Mouse (Mus musculus) thymus, adult 2 months (tissue): ENCODE measurements around the gene Leng1. TPM values are rescaled to one million over a fixed set of nuclear protein-coding genes. Genes with fewer than 3 reads are reported as not detected.

ENCODE experiments used
- DNase-seq: peaks from one replicate; pipeline ENCODE4 v3.0.0; 2021
- H3K27ac ChIP-seq: fragments of 200-500 bp; 2 replicates; pipeline ENCODE4 v1.5.1; 2012; ENCODE audit warnings: low read length, control low read depth; ENCODE audit not compliant: control insufficient read depth, insufficient read depth
- H3K27me3 ChIP-seq: fragments of 200-500 bp; 2 replicates; pipeline ENCODE4 v1.6.1; 2012; ENCODE audit warnings: mild to moderate bottlenecking, low read length, moderate library complexity, mixed read lengths; ENCODE audit not compliant: control insufficient read depth, insufficient read depth
- H3K36me3 ChIP-seq: fragments of 200-500 bp; 2 replicates; pipeline ENCODE4 v1.6.1; 2012; ENCODE audit warnings: mild to moderate bottlenecking, low read length, moderate library complexity; ENCODE audit not compliant: control insufficient read depth, insufficient read depth
- H3K4me1 ChIP-seq: fragments of 200-500 bp; replicated peaks from 2 replicates; pipeline ENCODE4 v1.6.1; 2012; ENCODE audit warnings: low read length; ENCODE audit not compliant: control insufficient read depth, insufficient read depth
- H3K4me3 ChIP-seq: fragments of 200-500 bp; 2 replicates; pipeline ENCODE4 v1.5.1; 2012; ENCODE audit warnings: mild to moderate bottlenecking, low read length, control low read depth, moderate library complexity; ENCODE audit not compliant: control insufficient read depth, insufficient read depth
- CTCF ChIP-seq: fragments of 200-500 bp; IDR thresholded peaks from 2 replicates; pipeline ENCODE4 v1.5.1; 2012; ENCODE audit warnings: mild to moderate bottlenecking, control low read depth, low read length, moderate library complexity, borderline replicate concordance; ENCODE audit not compliant: control insufficient read depth, poor library complexity, insufficient read depth; ENCODE audit errors: extremely low read depth
- POLR2A ChIP-seq: fragments of 200-500 bp; IDR thresholded peaks from 2 replicates; pipeline ENCODE4 v1.6.1; 2012; ENCODE audit warnings: mild to moderate bottlenecking, low read length, control low read depth, moderate library complexity; ENCODE audit not compliant: control insufficient read depth, poor library complexity, insufficient read depth; ENCODE audit errors: extremely low read depth
- WGBS: fragments of 180-500 bp; shearing (Covaris S2); methylation state at CpG from one replicate; pipeline ENCODE4 v1.1.7; 2018; 5-methylcytosine and 5-hydroxymethylcytosine counted together
- polyA plus RNA-seq: library from polyadenylated mRNA; depleted of rRNA; stranded (reverse); fragments of >200 nt; gene quantifications from 2 replicates; pipeline ENCODE4 v1.2.3, GENCODE M21; 2012

Leng1 gene
- polyA plus RNA-seq, 1 experiment = 4.3 TPM

- TF ChIP-seq POLR2A (no peak), CTCF (no peak)
- Histone ChIP-seq H3K36me3 (peaks cover 6% of the 10 kb centered on the region), H3K27ac (peak overlapping the region; percentile 42), H3K4me3 (peak overlapping the region; percentile 92), H3K27me3 (no peaks in the 10 kb centered on the region), H3K4me1 (peaks cover 18% of the 10 kb centered on the region)
- WGBS = 6% methylated on average over 9 of the region's 9 CpGs
- no peak for DNase-seq
Measured at GRCm38 (mm10) chr7:3646188-3646587, 19.5 kb downstream of the Leng1 start.

GRCm38 (mm10) chr7:3645488-3646025, 20.1 kb downstream of the Leng1 start:
- H3K36me3 ChIP-seq = peaks cover 3% of the 10 kb centered on the region; the same call in 1 of the 2 replicates
- DNase-seq = no peak
- WGBS = under 1% methylated on average over 54 of the region's 58 CpGs
- H3K4me3 ChIP-seq = peak overlapping the region; percentile 92
- no peak; the same call in 1 of the 2 replicates for TF ChIP-seq POLR2A
- 0 out of 2 replicates have a peak, but pooled peaks have one; percentile 7 for TF ChIP-seq CTCF
- peaks cover 18% of the 10 kb centered on the region for H3K4me1 ChIP-seq
- no peaks in the 10 kb centered on the region for H3K27me3 ChIP-seq
- H3K27ac ChIP-seq = peak overlapping the region; percentile 86

GRCm38 (mm10) chr7:3644672-3645487, 20.8 kb downstream of the Leng1 start, which contains the start of gene Cnot3:
TSS of gene Cnot3 (plus strand) at chr7:3645268.
- TF ChIP-seq CTCF (peak; percentile 20; the same call in 1 of the 2 replicates), POLR2A (peak; percentile 84)
- Histone ChIP-seq H3K4me3 (peak within 1 kb of the TSS; percentile 92), H3K4me1 (peaks cover 18% of the 10 kb centered on the region), H3K36me3 (peaks cover 3% of the 10 kb centered on the region; the same call in 1 of the 2 replicates), H3K27me3 (no peaks in the 10 kb centered on the region), H3K27ac (peak within 1 kb of the TSS; percentile 86)
- under 1% methylated on average over 58 of the region's 58 CpGs for WGBS
- DNase-seq = peak; percentile 96

GRCm38 (mm10) chr7:3644348-3644671, 21.3 kb downstream of the Leng1 start:
- no peak overlapping the region for H3K27ac ChIP-seq
- H3K36me3 ChIP-seq = peaks cover 3% of the 10 kb centered on the region; the same call in 1 of the 2 replicates
- TF ChIP-seq POLR2A (no peak), CTCF (no peak)
- H3K4me3 ChIP-seq = peak overlapping the region; percentile 1; the same call in 1 of the 2 replicates
- no peaks in the 10 kb centered on the region for H3K27me3 ChIP-seq
- DNase-seq = peak; percentile 96
- peaks cover 18% of the 10 kb centered on the region for H3K4me1 ChIP-seq
- 1% methylated on average over 11 of the region's 11 CpGs for WGBS

DNA sequence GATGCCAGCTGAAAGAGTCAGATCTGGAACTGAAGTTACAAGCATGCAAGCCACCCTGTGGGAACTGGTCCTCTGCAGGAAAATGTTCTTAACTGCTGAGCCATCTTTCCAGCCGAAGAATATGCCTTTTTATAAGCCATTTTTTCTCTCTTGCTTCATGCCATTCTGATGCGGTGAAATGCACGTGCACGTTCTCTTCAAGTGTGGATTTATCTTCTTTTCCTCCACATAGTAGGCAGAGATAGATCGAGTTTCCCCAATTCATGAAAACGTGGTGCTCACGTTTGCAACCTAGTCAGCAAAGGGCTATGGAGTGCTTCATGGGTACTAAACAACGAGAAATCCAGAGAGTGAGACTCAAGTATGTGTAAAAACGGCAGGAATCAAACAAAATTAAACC, 21.8 kb downstream of the Leng1 start:
- Histone ChIP-seq H3K4me1 (peaks cover 18% of the 10 kb centered on the region), H3K4me3 (no peak overlapping the region), H3K27ac (no peak overlapping the region), H3K27me3 (no peaks in the 10 kb centered on the region), H3K36me3 (peaks cover 3% of the 10 kb centered on the region; the same call in 1 of the 2 replicates)
- TF ChIP-seq POLR2A (no peak), CTCF (no peak)
- WGBS = 8% methylated on average over 9 of the region's 9 CpGs
- DNase-seq = no peak

GRCm38 (mm10) chr7:3643412-3643811, 22.2 kb downstream of the Leng1 start:
- Histone ChIP-seq H3K4me1 (peaks cover 18% of the 10 kb centered on the region), H3K4me3 (no peak overlapping the region), H3K36me3 (peaks cover 3% of the 10 kb centered on the region; the same call in 1 of the 2 replicates), H3K27me3 (no peaks in the 10 kb centered on the region), H3K27ac (no peak overlapping the region)
- no peak for DNase-seq
- WGBS = 21% methylated on average over 5 of the region's 5 CpGs
- TF ChIP-seq POLR2A = no peak
- TF ChIP-seq CTCF = no peak

GRCm38 (mm10) chr7:3630478-3630815, 35.2 kb downstream of the Leng1 start:
- DNase-seq = no peak
- H3K4me3 ChIP-seq = peak overlapping the region; percentile 77
- H3K27me3 ChIP-seq = no peaks in the 10 kb centered on the region
- peaks cover 15% of the 10 kb centered on the region for H3K4me1 ChIP-seq
- WGBS = 51% methylated on average over 3 of the region's 3 CpGs
- TF ChIP-seq CTCF (no peak), POLR2A (no peak)
- H3K27ac ChIP-seq = no peak overlapping the region
- H3K36me3 ChIP-seq = peaks cover 9% of the 10 kb centered on the region; the same call in 1 of the 2 replicates
